Mouse (Mus musculus) myocyte (in vitro differentiated cells): ENCODE results near the gene Tbccd1. TPM values are rescaled to one million over a fixed set of nuclear protein-coding genes. Genes with fewer than 3 reads are reported as not detected.

Source experiments
- H3K27me3 ChIP-seq: one replicate; pipeline ENCODE4 v1.6.1; 2011; ENCODE audit not compliant: control insufficient read depth, insufficient read depth, insufficient read length
- H3K36me3 ChIP-seq: one replicate; pipeline ENCODE4 v1.6.1; 2011; ENCODE audit not compliant: control insufficient read depth, insufficient read depth
- H3K4me2 ChIP-seq: one replicate; pipeline ENCODE4 v1.6.1; 2011; ENCODE audit warnings: low read depth, control low read depth
- H3K4me3 ChIP-seq: one replicate; pipeline ENCODE4 v1.5.1; 2011; ENCODE audit warnings: mild to moderate bottlenecking, control low read depth, moderate library complexity
- H3K79me2 ChIP-seq: one replicate; pipeline ENCODE4 v1.6.1; 2011; ENCODE audit not compliant: control insufficient read depth, insufficient read depth
- H3ac ChIP-seq: one replicate; pipeline ENCODE4 v1.6.1; 2011; ENCODE audit not compliant: control insufficient read depth, insufficient read length
- CEBPB ChIP-seq: IDR thresholded peaks from 2 replicates; pipeline ENCODE4 v1.6.1; 2011; ENCODE audit warnings: mild to moderate bottlenecking, moderate library complexity; ENCODE audit not compliant: poor library complexity, insufficient read depth, severe bottlenecking
- E2F4 ChIP-seq: IDR thresholded peaks from one replicate; pipeline ENCODE4 v1.6.1; 2011; ENCODE audit warnings: mild to moderate bottlenecking, control low read depth, moderate library complexity; ENCODE audit not compliant: insufficient read depth
- MAX ChIP-seq: IDR thresholded peaks from one replicate; pipeline ENCODE4 v1.6.1; 2011; ENCODE audit warnings: low read depth, mild to moderate bottlenecking, control low read depth
- MYOD1 ChIP-seq, 3 experiments: IDR thresholded peaks; one replicate each; pipeline ENCODE4 v1.6.1; 2011; ENCODE audit warnings: control low read depth in 2 of 3, low read depth in 2 of 3, mild to moderate bottlenecking in 2 of 3, moderate library complexity in 1 of 3; ENCODE audit not compliant: insufficient read length in 2 of 3, control insufficient read depth in 1 of 3
- MYOG ChIP-seq, 3 experiments: IDR thresholded peaks; one replicate each; pipeline ENCODE4 v1.6.1; 2011; ENCODE audit warnings: control low read depth in 2 of 3, low read depth in 2 of 3, mild to moderate bottlenecking in 2 of 3; ENCODE audit not compliant: insufficient read length in 2 of 3, control insufficient read depth in 1 of 3, insufficient read depth in 1 of 3
- POLR2A ChIP-seq: IDR thresholded peaks from one replicate; pipeline ENCODE4 v1.6.1; 2011; ENCODE audit warnings: low read depth, mild to moderate bottlenecking, control low read depth, moderate library complexity; ENCODE audit not compliant: insufficient read length
- POLR2AphosphoS2 ChIP-seq: IDR thresholded peaks from one replicate; pipeline ENCODE4 v1.6.1; 2011; ENCODE audit warnings: low read depth, control low read depth; ENCODE audit not compliant: insufficient read length
- REST ChIP-seq: IDR thresholded peaks from one replicate; pipeline ENCODE4 v1.6.1; 2011; ENCODE audit warnings: mild to moderate bottlenecking, control low read depth, moderate library complexity; ENCODE audit not compliant: insufficient read depth, insufficient read length
- SRF ChIP-seq: IDR thresholded peaks from one replicate; pipeline ENCODE4 v1.6.1; 2011; ENCODE audit warnings: low read depth; ENCODE audit not compliant: control insufficient read depth, insufficient read length
- TCF12 ChIP-seq: IDR thresholded peaks from one replicate; pipeline ENCODE4 v1.6.1; 2011; ENCODE audit warnings: mild to moderate bottlenecking, control low read depth; ENCODE audit not compliant: poor library complexity, insufficient read depth, severe bottlenecking
- TCF3 ChIP-seq: IDR thresholded peaks from one replicate; pipeline ENCODE4 v1.6.1; 2011; ENCODE audit warnings: low read depth, control low read depth; ENCODE audit not compliant: insufficient read length
- USF1 ChIP-seq: IDR thresholded peaks from one replicate; pipeline ENCODE4 v1.6.1; 2011; ENCODE audit warnings: low read depth, mild to moderate bottlenecking, control low read depth, moderate library complexity
- polyA plus RNA-seq: library from polyadenylated mRNA; unstranded; fragments of >200 nt; fragmentation: generic; extraction: Trizol; gene quantifications from one replicate; pipeline ENCODE4 v1.2.1, GENCODE M21; 2012; ENCODE audit warnings: missing spikeins

The Tbccd1 gene
- polyA plus RNA-seq, 1 experiment = 9.3 TPM

DNA sequence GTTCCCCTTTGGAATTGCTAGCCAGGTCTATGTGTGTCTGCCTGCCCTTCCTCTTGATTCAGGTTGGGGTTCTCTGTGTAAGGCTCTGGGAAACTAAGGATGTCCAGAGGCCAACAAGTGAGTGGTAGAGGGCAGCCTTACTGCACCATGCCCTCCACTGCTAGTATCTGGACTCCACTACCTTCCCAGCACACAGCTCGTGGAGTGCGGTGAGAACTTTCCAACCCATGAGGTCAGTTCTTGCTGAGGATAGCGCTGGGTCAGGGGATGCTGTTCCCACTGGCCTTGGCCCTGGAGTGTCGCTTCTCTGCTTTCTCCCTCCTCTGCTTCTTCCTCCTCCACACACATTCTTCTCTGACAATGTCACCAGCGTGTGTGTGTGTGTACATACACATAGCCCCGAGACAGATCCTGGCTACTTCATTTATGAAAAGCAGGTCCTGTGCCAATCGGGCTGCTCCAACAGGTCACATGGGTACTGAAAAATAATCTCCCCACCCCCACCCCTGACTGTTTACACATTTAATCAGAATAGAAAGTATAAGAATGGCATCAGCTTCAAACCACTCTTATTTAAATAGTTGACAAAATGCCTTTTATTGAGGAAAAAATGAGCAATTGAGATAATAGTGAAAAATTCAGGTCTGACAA lies 22.6 kb upstream of the Tbccd1 start:
- no peak overlapping the region for H3K4me3 ChIP-seq
- TF ChIP-seq E2F4 (no peak), USF1 (peak; percentile 22), POLR2A (no peak), TCF3 (no peak), CEBPB (no peak)
- H3K27me3 ChIP-seq = no peaks in the 10 kb centered on the region

GRCm38 (mm10) chr16:22878716-22879115 lies 21.2 kb upstream of the Tbccd1 start:
- TF ChIP-seq MAX (no peak), MYOG (IDR thresholded peaks at IDR 0.05; ENCODE audit: control insufficient read depth in 1 of 3, insufficient read depth in 1 of 3, insufficient read length in 2 of 3, low read depth in 2 of 3) (no peak), MYOD1 (IDR thresholded peaks at IDR 0.05; ENCODE audit: control insufficient read depth in 1 of 3, insufficient read length in 2 of 3, low read depth in 2 of 3) (no peak), E2F4 (no peak), TCF3 (no peak), POLR2A (no peak), USF1 (no peak), CEBPB (no peak), POLR2AphosphoS2 (no peak), TCF12 (no peak), REST (no peak), SRF (no peak)
- H3K4me3 ChIP-seq = no peak overlapping the region
- H3K36me3 ChIP-seq = no peaks in the 10 kb centered on the region

More for the DNA sequence above, 22.6 kb upstream of the Tbccd1 start:
- Histone ChIP-seq H3K79me2 (no peaks in the 10 kb centered on the region), H3ac (no peak overlapping the region), H3K36me3 (no peaks in the 10 kb centered on the region), H3K4me2 (peak overlapping the region; percentile 56)

GRCm38 (mm10) chr16:22877660-22878390 lies 20.4 kb upstream of the Tbccd1 start:
- Histone ChIP-seq H3K4me3 (no peak overlapping the region), H3K4me2 (no peak overlapping the region), H3K79me2 (no peaks in the 10 kb centered on the region), H3K27me3 (no peaks in the 10 kb centered on the region), H3K36me3 (no peaks in the 10 kb centered on the region), H3ac (no peak overlapping the region)
- TF ChIP-seq MYOG (IDR thresholded peaks at IDR 0.05; ENCODE audit: control insufficient read depth in 1 of 3, insufficient read depth in 1 of 3, insufficient read length in 2 of 3, low read depth in 2 of 3) (no peak), MYOD1 (IDR thresholded peaks at IDR 0.05; ENCODE audit: control insufficient read depth in 1 of 3, insufficient read length in 2 of 3, low read depth in 2 of 3) (no peak), POLR2A (no peak), MAX (no peak), USF1 (no peak), TCF12 (no peak), CEBPB (no peak), SRF (no peak)

More at GRCm38 (mm10) chr16:22878716-22879115, 21.2 kb upstream of the Tbccd1 start:
- Histone ChIP-seq H3K27me3 (no peaks in the 10 kb centered on the region), H3K4me2 (no peak overlapping the region), H3K79me2 (no peaks in the 10 kb centered on the region), H3ac (no peak overlapping the region)

- Histone ChIP-seq H3K4me3 (no peak overlapping the region), H3K79me2 (no peaks in the 10 kb centered on the region), H3K36me3 (peaks cover 8% of the 10 kb centered on the region), H3ac (no peak overlapping the region), H3K27me3 (no peaks in the 10 kb centered on the region), H3K4me2 (no peak overlapping the region)
- TF ChIP-seq POLR2AphosphoS2 = no peak
- TF ChIP-seq CEBPB = no peak
- no peak for TF ChIP-seq E2F4
- no peak for TF ChIP-seq MAX
- TF ChIP-seq POLR2A = no peak
- TF ChIP-seq USF1 = no peak
- no peak for TF ChIP-seq SRF
- no peak for TF ChIP-seq TCF12
- no peak for TF ChIP-seq REST
- no peak for TF ChIP-seq MYOD1 (IDR thresholded peaks at IDR 0.05; ENCODE audit: control insufficient read depth in 1 of 3, insufficient read length in 2 of 3, low read depth in 2 of 3)
- no peak for TF ChIP-seq MYOG (IDR thresholded peaks at IDR 0.05; ENCODE audit: control insufficient read depth in 1 of 3, insufficient read depth in 1 of 3, insufficient read length in 2 of 3, low read depth in 2 of 3)
- no peak for TF ChIP-seq TCF3
These were observed 19.0 kb upstream of the Tbccd1 start for GRCm38 (mm10) chr16:22876218-22877043.
